Mouse (Mus musculus): ENCODE measurements at regions not wholly inside any gene's neighbourhood (a gene's known extent, or its start where the extent isn't known, plus 50 kb on each side); places are given as distances from the start of the nearest gene placed in this dataset.

- Histone ChIP-seq H3K4me3 (no peak overlapping the region), H3K27ac (no peak overlapping the region)
- DNase-seq (ENCODE audit: low spot score in 2 of 2) = no peak
- TF ChIP-seq CTCF (conservative IDR thresholded peaks at IDR 0.05) = no peak
These were observed 526.6 kb upstream of the Gje1 start for GRCm38 (mm10) chr10:15244376-15245262.

GRCm38 (mm10) chr10:15243460-15243859, 525.4 kb upstream of the Gje1 start:
- no peak for TF ChIP-seq CTCF (conservative IDR thresholded peaks at IDR 0.05)
- no peak overlapping the region for H3K27ac ChIP-seq
- no peak for DNase-seq (ENCODE audit: low spot score in 2 of 2)
- no peak overlapping the region for H3K4me3 ChIP-seq

GRCm38 (mm10) chr10:15218883-15219282, 500.9 kb upstream of the Gje1 start:
- DNase-seq (ENCODE audit: low spot score in 2 of 2) = no peak
- TF ChIP-seq CTCF (conservative IDR thresholded peaks at IDR 0.05) = peak; percentile 63
- Histone ChIP-seq H3K27ac (no peak overlapping the region), H3K4me3 (no peak overlapping the region)

GRCm38 (mm10) chr10:15179585-15179984, 461.6 kb upstream of the Gje1 start:
- DNase-seq (ENCODE audit: low spot score in 2 of 2) = no peak
- Histone ChIP-seq H3K4me3 (no peak overlapping the region), H3K27ac (no peak overlapping the region)
- TF ChIP-seq CTCF (conservative IDR thresholded peaks at IDR 0.05) = no peak

- no peak overlapping the region for H3K27ac ChIP-seq
- no peak for DNase-seq (ENCODE audit: low spot score in 2 of 2)
- TF ChIP-seq CTCF (conservative IDR thresholded peaks at IDR 0.05) = peak; percentile 46
- no peak overlapping the region for H3K4me3 ChIP-seq
These were observed 456.4 kb upstream of the Gje1 start for GRCm38 (mm10) chr10:15174421-15174820.

- Histone ChIP-seq H3K27ac (no peak overlapping the region), H3K4me3 (no peak overlapping the region)
- DNase-seq (ENCODE audit: low spot score in 2 of 2) = peak; percentile 8 to 14
- TF ChIP-seq CTCF (conservative IDR thresholded peaks at IDR 0.05) = peak; percentile 78
These were observed 454.5 kb upstream of the Gje1 start for GRCm38 (mm10) chr10:15172558-15172957.

GRCm38 (mm10) chr10:15140703-15141102, 422.7 kb upstream of the Gje1 start:
- no peak for TF ChIP-seq CTCF (conservative IDR thresholded peaks at IDR 0.05)
- Histone ChIP-seq H3K4me3 (no peak overlapping the region), H3K27ac (no peak overlapping the region)
- no peak for DNase-seq (ENCODE audit: low spot score in 2 of 2)
